Mouse (Mus musculus): ENCODE measurements around the gene Vmn1r203.
"Not testable (repeated sequence)": the region's sequence is repeated elsewhere in the genome, so short reads cannot be mapped to it uniquely, and the experiment has no call there.

The Vmn1r203 gene

GRCm38 (mm10) chr13:22517814-22518213, at the start of gene Vmn1r203:
Gene Vmn1r203 (plus strand): TSS chr13:22518114.
- no peak for DNase-seq (ENCODE audit: low spot score)

- no peak for DNase-seq (ENCODE audit: low spot score)
Measured at GRCm38 (mm10) chr13:22471623-22472022, 46.3 kb upstream of the Vmn1r203 start, which contains the start of gene Vmn1r201. Gene Vmn1r201 (plus strand): TSS chr13:22471923.

- DNase-seq (ENCODE audit: low spot score): no peak
Measured at GRCm38 (mm10) chr13:22502431-22502830, 15.5 kb upstream of the Vmn1r203 start.

- DNase-seq (ENCODE audit: low spot score): no peak
Measured at GRCm38 (mm10) chr13:22505281-22505680, 12.6 kb upstream of the Vmn1r203 start, which contains the start of gene Vmn1r202. Gene Vmn1r202 (minus strand): TSS chr13:22505381.

- DNase-seq (ENCODE audit: low spot score): not testable (repeated sequence)
Measured at GRCm38 (mm10) chr13:22552898-22553297, 35.0 kb downstream of the Vmn1r203 start, which contains the start of gene Vmn1r204. Gene Vmn1r204 (plus strand): TSS chr13:22553198.

GRCm38 (mm10) chr13:22574911-22575310, 57.0 kb downstream of the Vmn1r203 start:
- DNase-seq (ENCODE audit: low spot score): not testable (repeated sequence)
